Mouse (Mus musculus): ENCODE measurements at regions not wholly inside any gene's neighbourhood (a gene's known extent, or its start where the extent isn't known, plus 50 kb on each side); places are given as distances from the start of the nearest gene placed in this dataset.
"Not testable (repeated sequence)": the region's sequence is repeated elsewhere in the genome, so short reads cannot be mapped to it uniquely, and the experiment has no call there.

DNA sequence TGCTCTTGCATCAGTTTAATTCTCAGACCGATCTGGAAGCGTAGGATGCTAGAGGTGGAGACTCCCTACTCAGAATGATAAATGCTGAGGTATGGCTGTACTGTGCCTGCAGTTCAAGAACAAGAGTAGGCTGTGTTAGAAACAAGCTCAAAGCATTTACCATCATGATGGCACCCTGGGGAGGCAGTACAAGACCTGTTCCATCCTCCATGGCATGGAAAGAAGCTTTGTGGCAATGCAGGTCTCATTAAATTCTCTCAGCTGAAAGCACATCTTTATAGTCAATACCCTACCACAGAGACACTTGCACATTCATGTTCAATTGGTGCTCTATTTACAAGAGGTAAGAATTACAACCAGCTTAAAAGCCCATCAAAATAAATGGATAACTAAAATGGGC is 209.5 kb downstream of the Tbl1xr1 start:
- no peak for DNase-seq (ENCODE audit: extremely low read depth, insufficient read length, low spot score)

DNA sequence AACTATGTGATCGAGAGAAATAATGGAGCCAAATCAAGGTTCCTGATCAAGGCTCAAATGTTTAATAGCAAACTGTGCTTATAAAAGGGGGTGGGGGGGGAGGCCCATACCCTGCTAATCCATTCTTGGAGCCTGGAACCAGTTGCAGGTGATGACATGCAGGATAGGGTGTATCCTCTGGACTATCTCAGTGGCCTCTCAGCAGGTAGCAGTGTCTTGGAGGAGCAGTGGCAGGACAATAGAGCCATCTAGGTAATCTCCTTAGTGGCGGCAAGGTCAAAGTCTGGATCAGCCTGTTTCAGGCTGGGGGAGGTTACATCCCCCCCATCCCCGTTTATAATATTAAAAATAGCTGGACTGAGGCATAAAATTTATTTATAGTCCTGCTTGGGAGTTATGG is 217.0 kb downstream of the Tbl1xr1 start:
- no peak for DNase-seq (ENCODE audit: extremely low read depth, insufficient read length, low spot score)

DNA sequence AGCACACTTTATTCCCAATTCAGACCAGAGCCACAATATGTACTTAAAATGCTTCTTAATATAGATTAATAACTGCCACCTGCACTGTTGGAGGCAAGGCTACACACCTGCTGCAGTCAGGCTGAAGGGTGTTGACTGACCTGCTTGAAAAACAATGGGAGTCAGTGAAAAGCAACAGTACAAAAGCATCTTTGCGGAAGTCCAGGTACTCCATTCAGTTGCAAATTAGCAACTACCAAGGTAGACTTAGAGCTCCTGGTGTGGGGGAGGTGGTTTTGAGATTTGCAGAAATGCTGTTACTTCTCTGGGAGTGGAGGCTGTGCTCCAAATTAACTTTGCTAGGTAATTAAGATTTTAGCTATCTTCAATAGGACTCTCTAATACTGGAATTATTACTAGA is 217.6 kb downstream of the Tbl1xr1 start:
- DNase-seq (ENCODE audit: extremely low read depth, insufficient read length, low spot score): not testable (repeated sequence)

DNA sequence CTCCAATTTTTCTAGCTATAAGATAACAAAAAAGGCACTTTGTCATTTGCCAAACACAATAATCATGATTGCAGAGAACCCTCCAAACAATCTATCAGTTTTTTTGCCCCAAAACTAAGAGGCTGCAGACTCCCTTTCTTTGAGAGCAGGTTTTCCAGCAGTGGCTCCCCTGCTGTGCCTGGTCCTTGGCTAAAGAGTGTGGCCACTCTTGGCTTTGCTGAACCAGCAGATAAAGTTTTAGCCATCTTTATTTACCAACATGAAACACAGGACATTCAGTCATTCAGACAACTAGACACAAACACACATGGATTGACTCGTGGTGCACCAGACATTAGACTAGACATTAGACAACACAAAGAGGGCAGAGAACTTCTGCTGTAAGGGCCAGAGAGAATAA is 220.5 kb downstream of the Tbl1xr1 start:
- not testable (repeated sequence) for DNase-seq (ENCODE audit: extremely low read depth, insufficient read length, low spot score)

DNA sequence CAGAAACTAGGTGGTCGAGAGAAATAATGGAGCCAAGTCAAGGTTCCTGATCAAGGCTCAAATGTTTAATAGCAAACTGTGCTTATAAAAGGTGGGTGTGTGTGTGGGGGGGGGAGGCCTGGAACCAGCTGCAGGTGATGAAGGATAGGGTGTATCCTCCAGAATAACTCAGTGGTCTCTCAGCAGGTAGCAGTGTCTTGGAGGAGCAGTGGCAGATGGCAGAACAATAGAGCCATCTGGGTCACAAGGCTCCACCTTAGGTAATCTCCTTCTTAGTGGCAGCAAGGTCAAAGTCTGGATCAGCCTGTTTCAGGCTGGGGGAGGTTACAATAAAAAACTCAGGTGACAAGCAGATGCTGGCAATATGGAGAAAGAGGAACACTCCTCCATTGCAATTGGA is 221.4 kb downstream of the Tbl1xr1 start:
- DNase-seq (ENCODE audit: extremely low read depth, insufficient read length, low spot score): not testable (repeated sequence)

DNA sequence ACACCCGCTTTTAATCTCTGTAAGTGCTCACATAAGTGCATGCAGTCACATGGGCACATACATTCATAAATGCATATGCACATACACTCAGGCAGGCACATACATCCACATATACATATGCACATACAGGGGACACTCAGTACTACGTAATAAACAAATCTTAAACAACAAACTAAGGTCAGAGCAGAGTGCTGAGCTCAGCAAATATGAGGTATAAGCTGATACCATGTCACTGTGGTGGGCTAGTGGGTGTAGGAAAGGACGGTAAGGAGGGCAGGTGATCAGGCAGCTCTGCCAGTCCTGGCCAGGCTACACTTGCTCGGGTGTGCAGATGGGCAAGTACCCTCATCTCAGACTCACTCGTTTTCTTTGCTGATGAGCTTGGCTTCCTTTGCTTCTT is 224.1 kb downstream of the Tbl1xr1 start:
- DNase-seq (ENCODE audit: extremely low read depth, insufficient read length, low spot score): no peak

DNA sequence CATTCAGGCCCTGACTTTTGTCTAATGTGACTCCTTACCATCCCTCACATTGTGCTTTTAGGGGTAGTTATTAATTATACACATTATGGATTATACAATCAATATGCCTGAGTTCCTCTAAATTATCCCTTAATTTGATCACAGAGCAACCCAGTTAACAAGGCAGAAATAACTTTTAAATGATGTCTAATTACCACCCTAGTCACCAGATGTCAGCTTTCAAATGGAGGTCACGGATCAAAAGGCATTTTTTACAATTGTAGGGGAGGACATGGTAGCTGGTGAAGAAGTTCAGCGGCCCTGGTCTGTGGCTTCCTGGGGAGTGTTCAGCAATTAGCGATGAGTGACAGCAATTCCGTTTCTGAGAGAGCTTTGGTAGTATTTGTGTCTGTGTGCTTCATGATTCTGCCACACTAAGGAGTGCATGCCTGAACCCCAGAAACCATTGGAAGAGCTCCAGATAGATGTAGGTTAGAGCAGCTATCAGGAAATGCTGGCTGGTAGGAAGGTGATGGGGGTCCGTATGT is 225.6 kb downstream of the Tbl1xr1 start:
- DNase-seq (ENCODE audit: extremely low read depth, insufficient read length, low spot score): no peak

DNA sequence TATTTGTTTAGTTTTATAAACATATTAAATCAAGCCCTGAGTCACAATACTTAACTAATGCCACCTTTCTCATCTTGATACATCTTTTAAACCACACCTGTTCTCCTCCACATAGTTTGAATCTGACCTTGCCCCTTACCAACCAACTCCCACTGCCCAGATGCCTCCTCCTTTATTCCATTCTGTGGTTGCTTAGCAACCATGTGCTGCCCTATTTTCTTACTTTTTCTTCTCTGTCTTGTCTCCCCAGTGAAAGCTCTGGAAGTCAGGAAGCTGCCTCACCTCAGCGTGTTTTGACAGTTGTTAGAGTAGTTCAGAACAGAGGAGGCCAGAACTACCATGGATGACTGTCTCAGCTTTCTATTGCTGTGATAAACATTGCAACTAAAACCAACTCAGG is 227.7 kb downstream of the Tbl1xr1 start:
- DNase-seq (ENCODE audit: extremely low read depth, insufficient read length, low spot score): no peak

DNA sequence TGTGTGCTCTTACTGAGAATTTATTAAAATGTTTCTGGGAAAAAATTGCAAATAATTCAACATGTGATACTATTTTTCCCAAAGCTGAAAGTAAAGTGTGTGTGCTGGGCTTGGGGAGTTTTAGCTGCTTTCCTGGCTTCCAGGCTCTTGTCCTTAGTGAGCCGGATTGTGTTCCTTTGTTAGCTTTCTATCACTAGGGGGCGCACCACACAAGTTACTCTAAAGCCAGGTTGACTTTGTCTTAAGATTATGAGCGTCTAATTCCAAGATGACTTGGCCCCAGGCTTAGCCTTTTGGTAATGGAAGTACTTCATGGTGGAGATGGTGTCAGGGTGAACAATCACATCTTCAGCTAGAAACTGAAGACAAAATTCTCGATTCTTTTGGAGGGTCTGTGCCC is 230.2 kb downstream of the Tbl1xr1 start:
- no peak for DNase-seq (ENCODE audit: extremely low read depth, insufficient read length, low spot score)

DNA sequence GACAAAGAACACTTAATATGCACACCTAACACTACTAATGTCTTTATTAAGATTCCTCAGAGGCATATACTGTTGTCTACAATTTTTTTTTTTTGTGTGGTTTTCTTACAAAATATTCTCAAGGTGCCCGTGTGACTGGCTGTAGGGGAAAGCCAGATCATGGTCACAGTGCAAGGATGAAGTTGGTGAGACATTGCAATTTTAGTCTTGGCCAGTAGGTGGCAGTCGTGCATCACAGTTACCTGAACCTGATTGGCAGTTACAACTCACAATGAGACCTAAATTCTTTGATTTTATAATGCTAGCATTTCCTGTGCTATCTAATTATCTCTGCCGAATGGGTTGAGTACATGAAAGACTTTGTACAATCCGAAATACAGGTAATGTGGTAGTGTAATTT is 232.5 kb downstream of the Tbl1xr1 start:
- DNase-seq (ENCODE audit: extremely low read depth, insufficient read length, low spot score): peak; percentile 7

DNA sequence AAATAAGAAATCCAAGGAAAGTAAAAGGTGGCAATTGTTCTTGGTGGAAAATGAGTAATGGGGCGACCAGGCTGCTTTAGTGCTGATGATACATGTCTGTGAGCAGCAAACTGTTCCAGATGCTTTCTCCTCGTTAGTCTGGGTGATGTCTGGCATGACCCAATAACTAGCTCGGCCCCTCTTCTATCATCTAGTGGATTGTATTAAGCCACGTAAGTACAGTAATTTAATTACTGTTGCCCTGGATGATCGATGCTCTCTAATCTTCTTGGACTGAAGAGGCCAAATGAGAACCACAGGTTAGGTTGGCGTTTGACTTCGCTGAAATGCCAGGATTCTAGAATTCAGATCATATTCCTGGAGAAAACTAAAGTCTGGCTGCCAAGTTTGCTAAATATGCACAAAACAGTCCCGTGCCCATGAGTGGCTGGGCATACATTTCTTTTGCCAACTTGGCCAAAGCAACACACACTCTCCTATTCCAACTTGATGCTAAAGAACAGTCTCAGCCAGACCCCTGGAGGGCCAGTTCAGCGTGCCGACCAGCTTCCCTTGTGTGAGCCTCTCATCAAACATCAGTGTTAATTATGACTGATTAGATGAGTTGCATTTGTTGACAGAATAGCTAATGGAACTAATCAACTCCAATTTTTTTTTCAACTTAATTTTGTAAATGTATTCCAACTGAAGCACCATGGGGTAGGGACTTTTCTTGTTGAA is 240.2 kb downstream of the Tbl1xr1 start:
- DNase-seq (ENCODE audit: extremely low read depth, insufficient read length, low spot score): no peak

DNA sequence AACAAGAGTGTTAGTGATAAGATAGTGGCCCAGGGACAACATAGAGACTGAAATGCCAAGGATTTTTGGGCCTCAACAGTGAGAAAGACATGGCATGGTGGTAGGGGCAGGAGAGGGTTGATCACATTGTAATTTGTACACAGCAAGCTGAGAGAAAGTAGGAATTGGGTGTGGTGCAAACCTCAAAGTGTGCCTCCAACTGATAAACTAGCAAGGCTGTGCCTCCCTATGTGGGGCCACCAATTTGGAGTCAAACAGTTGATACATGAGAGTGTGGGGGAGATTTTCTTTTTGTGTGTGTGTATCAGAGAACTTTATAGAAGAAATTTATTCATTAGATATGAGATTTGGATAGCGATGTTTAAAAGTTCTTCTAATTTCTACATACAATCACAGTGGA is 244.0 kb downstream of the Tbl1xr1 start:
- not testable (repeated sequence) for DNase-seq (ENCODE audit: extremely low read depth, insufficient read length, low spot score)

DNA sequence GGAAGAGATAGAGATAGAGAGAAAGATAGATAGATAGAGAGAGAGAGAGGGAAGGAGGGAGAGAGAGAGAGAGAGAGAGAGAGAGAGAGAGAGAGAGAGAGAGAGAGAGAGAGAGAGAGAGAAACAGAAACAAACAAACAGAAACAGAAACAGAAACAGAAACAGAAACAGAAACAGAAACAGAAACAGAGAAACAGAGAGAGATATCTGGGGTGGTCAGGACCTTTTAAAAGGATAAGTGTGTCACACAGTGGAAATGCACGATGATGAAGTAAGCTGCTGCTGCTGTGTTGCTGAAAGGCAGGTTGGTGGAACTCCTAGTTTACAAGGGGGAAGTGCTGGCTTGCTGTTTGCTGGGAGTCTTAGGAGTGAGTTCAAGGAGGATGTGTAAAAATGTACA is 254.8 kb downstream of the Tbl1xr1 start:
- no peak for DNase-seq (ENCODE audit: extremely low read depth, insufficient read length, low spot score)

All from 3134 (cell line).